Mouse (Mus musculus) kidney, embryonic 14.5 days (tissue): ENCODE results near the gene Ykt6. TPM values are rescaled to one million over a fixed set of nuclear protein-coding genes. Genes with fewer than 3 reads are reported as not detected.

ENCODE experiments used
- ATAC-seq: fragments of 200-750 bp; cut with Nextera tagmentation; 2 replicates; pipeline ENCODE4 v1.8.0; 2017; ENCODE audit warnings: moderate number of reproducible peaks, mild to moderate bottlenecking, moderate TSS enrichment, moderate library complexity; ENCODE audit not compliant: low FRiP score, low TSS enrichment
- H3K27ac ChIP-seq: fragments of 300-500 bp; sonication (generic); 2 replicates; pipeline ENCODE4 v1.5.1; 2014; ENCODE audit warnings: low read depth, mild to moderate bottlenecking, low read length, moderate library complexity, mixed read lengths
- H3K27me3 ChIP-seq: fragments of 300-500 bp; sonication (generic); 2 replicates; pipeline ENCODE4 v1.6.1; 2014; ENCODE audit warnings: mild to moderate bottlenecking, low read length; ENCODE audit not compliant: control insufficient read depth, insufficient read depth
- H3K36me3 ChIP-seq: fragments of 300-500 bp; sonication (generic); 2 replicates; pipeline ENCODE4 v1.6.1; 2014; ENCODE audit warnings: low read length, mixed read lengths; ENCODE audit not compliant: control insufficient read depth, insufficient read depth
- H3K4me1 ChIP-seq: fragments of 300-500 bp; sonication (generic); 2 replicates; pipeline ENCODE4 v1.6.1; 2014; ENCODE audit warnings: low read length, mixed read lengths; ENCODE audit not compliant: control insufficient read depth, insufficient read depth
- H3K4me2 ChIP-seq: fragments of 300-500 bp; sonication (generic); replicated peaks from 2 replicates; pipeline ENCODE4 v1.6.1; 2014; ENCODE audit warnings: low read depth, mild to moderate bottlenecking, low read length
- H3K4me3 ChIP-seq: fragments of 300-500 bp; sonication (generic); 2 replicates; pipeline ENCODE4 v1.5.1; 2014; ENCODE audit warnings: mild to moderate bottlenecking, low read length
- H3K9ac ChIP-seq: fragments of 300-500 bp; sonication (generic); 2 replicates; pipeline ENCODE4 v1.6.1; 2014; ENCODE audit warnings: low read depth, mild to moderate bottlenecking, low read length, moderate library complexity
- H3K9me3 ChIP-seq: fragments of 300-500 bp; sonication (generic); 2 replicates; pipeline ENCODE4 v1.6.1; 2016; ENCODE audit warnings: low read length; ENCODE audit not compliant: control insufficient read depth
- WGBS: fragments of 180-500 bp; shearing (Covaris S2); extraction: QIAGEN DNeasy Blood & Tissue Kit; methylation state at CpG from one replicate; pipeline ENCODE4 v1.1.7; 2014; 5-methylcytosine and 5-hydroxymethylcytosine counted together
- polyA plus RNA-seq: library from polyadenylated mRNA; unstranded; fragments of >200 nt; fragmentation: Nextera tagmentation; extraction: Ambion mirVana; gene quantifications from 2 replicates; pipeline ENCODE4 v1.2.1, GENCODE M21; 2014

The Ykt6 gene
- polyA plus RNA-seq, 1 experiment from 2014 or later: 23.1 TPM

- Histone ChIP-seq H3K4me2 (no peak overlapping the region), H3K9ac (no peak overlapping the region), H3K4me1 (no peaks in the 10 kb centered on the region), H3K4me3 (no peak overlapping the region), H3K27ac (no peak overlapping the region), H3K27me3 (no peaks in the 10 kb centered on the region), H3K9me3 (no peaks in the 10 kb centered on the region), H3K36me3 (no peaks in the 10 kb centered on the region)
- no peak for ATAC-seq
- 91% methylated on average over 5 of the region's 5 CpGs for WGBS
Observed at GRCm38 (mm10) chr11:5994212-5994611, 38.7 kb downstream of the Ykt6 start.

GRCm38 (mm10) chr11:5994880-5995279 lies 39.4 kb downstream of the Ykt6 start:
- H3K4me3 ChIP-seq: no peak overlapping the region
- no peak overlapping the region for H3K4me2 ChIP-seq
- WGBS: 81% methylated on average over 3 of the region's 3 CpGs
- H3K9ac ChIP-seq: no peak overlapping the region
- H3K27ac ChIP-seq: no peak overlapping the region
- peaks cover 3% of the 10 kb centered on the region for H3K4me1 ChIP-seq
- H3K36me3 ChIP-seq: no peaks in the 10 kb centered on the region
- ATAC-seq: no peak
- H3K9me3 ChIP-seq: no peaks in the 10 kb centered on the region
- H3K27me3 ChIP-seq: no peaks in the 10 kb centered on the region

GRCm38 (mm10) chr11:5995989-5996388 lies 40.5 kb downstream of the Ykt6 start:
- 18% methylated on average over 8 of the region's 8 CpGs for WGBS
- ATAC-seq: peak; percentile 61
- H3K27ac ChIP-seq: no peak overlapping the region

GRCm38 (mm10) chr11:5998472-5998871 lies 43.0 kb downstream of the Ykt6 start:
- Histone ChIP-seq H3K9me3 (no peaks in the 10 kb centered on the region), H3K36me3 (no peaks in the 10 kb centered on the region), H3K4me1 (peaks cover 21% of the 10 kb centered on the region), H3K4me2 (no peak overlapping the region), H3K27ac (no peak overlapping the region), H3K27me3 (no peaks in the 10 kb centered on the region), H3K4me3 (no peak overlapping the region), H3K9ac (no peak overlapping the region)
- ATAC-seq: no peak
- WGBS: 96% methylated on average over 2 of the region's 2 CpGs

More at GRCm38 (mm10) chr11:5995989-5996388, 40.5 kb downstream of the Ykt6 start:
- H3K9me3 ChIP-seq: no peaks in the 10 kb centered on the region
- H3K9ac ChIP-seq: no peak overlapping the region
- H3K4me1 ChIP-seq: peaks cover 14% of the 10 kb centered on the region
- H3K4me3 ChIP-seq: no peak overlapping the region
- H3K4me2 ChIP-seq: no peak overlapping the region
- no peaks in the 10 kb centered on the region for H3K27me3 ChIP-seq
- H3K36me3 ChIP-seq: no peaks in the 10 kb centered on the region

GRCm38 (mm10) chr11:5999832-6000771 lies 44.6 kb downstream of the Ykt6 start:
- no peaks in the 10 kb centered on the region for H3K9me3 ChIP-seq
- WGBS: 23% methylated on average over 8 of the region's 8 CpGs
- H3K27me3 ChIP-seq: no peaks in the 10 kb centered on the region
- no peak overlapping the region for H3K4me3 ChIP-seq
- no peaks in the 10 kb centered on the region for H3K36me3 ChIP-seq
- peak; percentile 88 for ATAC-seq
- H3K9ac ChIP-seq: peak overlapping the region; percentile 13; the same call in 1 of the 2 replicates
- H3K4me1 ChIP-seq: peaks cover 21% of the 10 kb centered on the region
- H3K27ac ChIP-seq: peak overlapping the region; percentile 70; the same call in 1 of the 2 replicates
- no peak overlapping the region for H3K4me2 ChIP-seq

- Histone ChIP-seq H3K9me3 (no peaks in the 10 kb centered on the region), H3K27ac (peak overlapping the region; percentile 53), H3K36me3 (no peaks in the 10 kb centered on the region), H3K4me2 (no peak overlapping the region), H3K9ac (no peak overlapping the region; the same call in 1 of the 2 replicates), H3K4me1 (peaks cover 21% of the 10 kb centered on the region), H3K4me3 (no peak overlapping the region), H3K27me3 (no peaks in the 10 kb centered on the region)
- WGBS: 84% methylated on average over 14 of the region's 14 CpGs
- ATAC-seq: no peak
Observed at GRCm38 (mm10) chr11:6000961-6001682, 45.6 kb downstream of the Ykt6 start.

- H3K27ac ChIP-seq: no peak overlapping the region; the same call in 1 of the 2 replicates
- peaks cover 21% of the 10 kb centered on the region for H3K4me1 ChIP-seq
- H3K36me3 ChIP-seq: no peaks in the 10 kb centered on the region
- no peak for ATAC-seq
- H3K27me3 ChIP-seq: no peaks in the 10 kb centered on the region
- WGBS: 80% methylated on average over 9 of the region's 9 CpGs
- no peaks in the 10 kb centered on the region for H3K9me3 ChIP-seq
- H3K9ac ChIP-seq: no peak overlapping the region
- H3K4me3 ChIP-seq: no peak overlapping the region
- no peak overlapping the region for H3K4me2 ChIP-seq
Observed at GRCm38 (mm10) chr11:6001981-6002649, 46.6 kb downstream of the Ykt6 start.

- 36% methylated on average over 2 of the region's 2 CpGs for WGBS
- no peak for ATAC-seq
- H3K4me3 ChIP-seq: no peak overlapping the region
- no peaks in the 10 kb centered on the region for H3K27me3 ChIP-seq
- H3K9me3 ChIP-seq: no peaks in the 10 kb centered on the region
- no peak overlapping the region for H3K9ac ChIP-seq
- H3K36me3 ChIP-seq: no peaks in the 10 kb centered on the region
- no peak overlapping the region for H3K27ac ChIP-seq
- no peak overlapping the region for H3K4me2 ChIP-seq
- H3K4me1 ChIP-seq: peaks cover 21% of the 10 kb centered on the region
Observed at GRCm38 (mm10) chr11:6003046-6003639, 47.6 kb downstream of the Ykt6 start.
